Mouse (Mus musculus) lung, adult 2 months (tissue): ENCODE results near the gene Btk. TPM values are rescaled to one million over a fixed set of nuclear protein-coding genes. Genes with fewer than 3 reads are reported as not detected.

ENCODE experiments used
- DNase-seq: peaks from one replicate; pipeline ENCODE4 v3.0.0; 2022
- H3K4me1 ChIP-seq: fragments of 200-500 bp; 2 replicates; pipeline ENCODE4 v1.6.1; 2011; ENCODE audit warnings: low read length; ENCODE audit not compliant: control insufficient read depth, insufficient read depth
- H3K4me3 ChIP-seq: fragments of 200-500 bp; replicated peaks from 2 replicates; pipeline ENCODE3; 2011; ENCODE audit warnings: low read depth, mild to moderate bottlenecking, control low read depth, low read length; ENCODE audit errors: extremely low read depth
- CTCF ChIP-seq: fragments of 200-500 bp; IDR thresholded peaks from 2 replicates; pipeline ENCODE4 v1.5.1; 2011; ENCODE audit warnings: mild to moderate bottlenecking, low read length, control low read depth; ENCODE audit not compliant: insufficient read depth
- POLR2A ChIP-seq: fragments of 200-500 bp; IDR thresholded peaks from 2 replicates; pipeline ENCODE4 v1.6.1; 2011; ENCODE audit warnings: low read depth, mild to moderate bottlenecking, control low read depth, low read length, borderline replicate concordance; ENCODE audit errors: extremely low read depth
- WGBS: fragments of 180-500 bp; shearing (Covaris S2); methylation state at CpG from one replicate; pipeline ENCODE4 v1.1.7; 2018; 5-methylcytosine and 5-hydroxymethylcytosine counted together
- polyA plus RNA-seq: library from polyadenylated mRNA; depleted of rRNA; stranded (reverse); fragments of >200 nt; gene quantifications from 2 replicates; pipeline ENCODE4 v1.2.3, GENCODE M21; 2012; rRNA removed

Gene Btk
- polyA plus RNA-seq = 1.6 and 3.3 TPM in 2 replicates

DNA sequence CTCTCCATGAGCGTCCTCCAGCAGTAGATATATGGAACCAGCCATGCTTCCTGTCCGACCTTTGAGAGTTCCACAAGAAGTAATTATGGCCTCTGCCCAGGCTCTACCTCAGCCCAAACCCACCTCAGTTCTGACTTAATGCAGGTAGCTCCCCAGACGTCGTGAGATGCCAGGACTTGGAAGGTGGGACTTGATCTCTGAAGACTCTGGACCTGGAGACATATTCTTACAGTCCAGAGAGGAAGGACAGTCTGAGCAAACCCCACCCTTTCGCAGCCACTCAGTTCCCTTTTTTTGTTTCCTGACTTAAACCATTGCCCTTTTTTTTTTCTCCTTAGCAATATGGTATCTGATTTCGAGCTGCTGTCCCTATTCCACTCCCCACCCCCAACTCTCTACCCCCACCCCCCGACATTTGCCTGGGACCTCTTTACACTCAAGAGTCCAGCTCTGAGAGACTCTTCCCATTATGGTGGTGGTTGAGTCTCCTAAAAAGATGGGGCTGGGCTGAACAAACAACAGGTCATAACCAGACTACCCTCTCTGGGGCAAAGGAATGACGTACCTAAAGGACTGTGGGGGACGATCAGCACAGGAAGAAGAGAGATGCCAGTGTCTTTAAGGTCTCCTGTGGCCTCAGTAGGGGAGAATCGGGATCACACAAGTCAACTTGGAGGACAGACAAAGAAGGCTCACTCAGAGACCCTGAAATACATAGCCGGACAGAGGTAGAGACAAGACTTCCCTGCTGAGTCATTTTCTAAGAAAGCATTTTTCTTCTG lies at the start of gene Btk:
Gene Btk (minus strand): TSS at position 683 of the 782 bp plus-strand sequence.
- Histone ChIP-seq H3K4me1 (no peaks in the 10 kb centered on the region), H3K4me3 (peak within 1 kb of the TSS; percentile 41)
- TF ChIP-seq POLR2A = no peak
- TF ChIP-seq CTCF = no peak
- WGBS = 75% methylated on average over 11 of the region's 11 CpGs
- no peak for DNase-seq

DNA sequence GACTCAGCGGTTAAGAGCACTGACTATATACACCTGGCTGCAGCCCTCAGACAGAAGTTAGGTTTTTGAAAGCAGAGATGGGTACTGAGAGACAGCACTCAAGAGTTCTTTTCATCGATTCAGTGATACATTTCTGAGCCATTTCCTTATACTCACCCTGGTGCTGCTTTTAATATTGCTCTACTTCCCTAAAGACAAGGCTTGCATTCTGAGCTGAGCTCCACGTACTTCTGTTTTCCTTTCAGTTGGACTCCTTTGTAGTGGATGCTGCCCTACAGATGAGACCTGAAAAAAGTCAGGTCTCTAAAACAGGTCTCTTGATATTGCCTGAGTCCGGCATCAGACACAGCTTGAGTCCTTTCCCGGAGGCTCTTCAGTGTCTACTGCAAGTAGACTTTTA lies 49.3 kb upstream of the Btk start:
- 89% methylated on average over 5 of the region's 5 CpGs for WGBS
- no peak for TF ChIP-seq CTCF
- TF ChIP-seq POLR2A = no peak
- Histone ChIP-seq H3K4me1 (no peaks in the 10 kb centered on the region), H3K4me3 (no peak overlapping the region)
- no peak for DNase-seq

DNA sequence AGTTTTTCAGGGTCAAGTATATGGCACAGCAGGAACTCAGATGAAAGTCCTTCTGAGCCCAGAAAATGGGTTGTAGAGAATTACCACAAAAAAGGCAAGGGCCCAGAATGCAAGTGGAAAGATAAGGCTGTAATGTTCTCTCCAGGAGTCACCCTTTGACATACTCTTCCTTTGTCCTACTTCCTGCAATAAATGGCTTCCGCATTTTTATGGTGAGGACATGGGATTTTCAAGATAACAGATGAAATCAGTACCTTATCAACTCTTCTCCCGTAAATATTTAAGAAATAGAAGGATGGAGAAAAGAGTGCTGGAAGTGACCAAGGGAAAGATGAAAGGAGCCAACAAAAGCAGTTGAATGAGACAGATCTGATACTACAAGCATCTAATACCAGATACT lies 44.8 kb upstream of the Btk start:
- WGBS = 70% methylated on average over 2 of the region's 2 CpGs
- no peak for DNase-seq
- TF ChIP-seq POLR2A (no peak), CTCF (no peak)
- Histone ChIP-seq H3K4me1 (no peaks in the 10 kb centered on the region; the same call in 1 of the 2 replicates), H3K4me3 (no peak overlapping the region)

DNA sequence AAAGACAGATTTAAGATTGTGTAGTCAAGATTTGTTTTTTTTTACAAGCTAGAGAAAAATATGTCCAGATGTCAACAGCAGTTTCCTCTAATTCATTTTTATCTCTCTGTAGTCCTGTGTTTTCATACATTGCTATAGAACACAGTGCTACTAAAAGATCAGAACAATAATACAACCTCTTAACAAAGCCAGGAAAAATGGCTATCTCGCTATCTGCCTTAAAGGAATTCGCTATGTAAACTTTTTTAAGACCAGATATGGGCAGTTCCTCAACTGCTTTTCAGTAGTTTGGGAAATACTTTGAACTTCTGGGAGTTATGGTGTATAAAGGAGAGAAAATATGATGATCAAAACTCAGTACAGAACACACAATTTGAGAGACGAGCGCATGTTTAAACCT lies 40.0 kb upstream of the Btk start:
- 63% methylated on average over 4 of the region's 4 CpGs for WGBS
- no peak for DNase-seq
- TF ChIP-seq CTCF (no peak), POLR2A (no peak)
- H3K4me3 ChIP-seq = no peak overlapping the region
- H3K4me1 ChIP-seq = no peaks in the 10 kb centered on the region; the same call in 1 of the 2 replicates

DNA sequence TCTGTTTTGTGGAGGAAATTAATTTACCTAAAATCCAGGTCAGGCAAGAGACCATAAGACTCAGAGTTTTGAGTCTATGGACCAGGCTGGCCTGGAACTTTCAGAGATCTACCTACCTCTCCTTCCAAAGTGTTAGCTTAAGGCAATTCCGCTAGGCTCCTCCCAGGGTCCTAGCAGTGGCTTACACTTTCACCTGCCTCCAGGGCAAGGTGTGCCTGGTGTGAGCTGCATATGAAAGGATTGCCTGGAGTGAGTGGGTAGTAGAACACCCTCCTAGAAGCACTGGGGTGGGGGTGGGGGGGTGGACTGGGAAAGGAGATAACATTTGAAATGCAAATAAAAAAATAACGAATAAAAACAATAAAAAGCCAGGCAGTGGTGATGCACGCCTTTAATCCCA lies 38.3 kb upstream of the Btk start:
- no peak overlapping the region for H3K4me3 ChIP-seq
- WGBS = 74% methylated on average over 3 of the region's 3 CpGs
- TF ChIP-seq CTCF (no peak), POLR2A (no peak)
- no peaks in the 10 kb centered on the region for H3K4me1 ChIP-seq
- no peak for DNase-seq

DNA sequence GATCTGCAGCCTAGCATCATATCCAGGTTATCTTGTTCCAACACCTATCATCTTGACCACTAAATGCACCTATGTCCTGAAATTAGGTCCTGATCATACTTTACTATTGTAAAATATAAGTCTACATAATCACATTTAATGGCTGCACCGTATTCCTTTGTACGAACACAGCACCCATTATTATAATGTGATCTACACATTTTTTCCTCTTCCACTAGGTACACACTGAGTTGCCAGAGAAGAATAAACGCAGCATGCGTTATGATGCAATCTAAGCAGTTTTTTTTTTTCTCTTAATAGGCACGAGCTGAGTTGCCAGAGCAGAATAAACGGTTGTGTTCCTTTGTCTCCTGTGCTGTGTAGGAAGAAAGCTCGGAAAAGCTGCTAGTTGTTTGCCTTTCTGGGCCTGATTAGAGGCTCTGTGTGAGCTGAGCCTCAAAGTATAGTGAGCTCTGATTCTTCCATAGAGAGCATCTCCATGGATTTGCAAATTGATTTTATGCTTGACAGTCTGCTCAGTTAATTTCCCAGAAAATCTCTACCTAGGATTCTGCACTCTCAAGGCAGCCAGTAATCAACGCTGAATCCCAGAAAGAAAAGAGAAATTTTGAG lies 37.0 kb upstream of the Btk start:
- Histone ChIP-seq H3K4me3 (no peak overlapping the region), H3K4me1 (no peaks in the 10 kb centered on the region)
- TF ChIP-seq CTCF (no peak), POLR2A (no peak)
- no peak for DNase-seq
- 50% methylated on average over 8 of the region's 8 CpGs for WGBS

DNA sequence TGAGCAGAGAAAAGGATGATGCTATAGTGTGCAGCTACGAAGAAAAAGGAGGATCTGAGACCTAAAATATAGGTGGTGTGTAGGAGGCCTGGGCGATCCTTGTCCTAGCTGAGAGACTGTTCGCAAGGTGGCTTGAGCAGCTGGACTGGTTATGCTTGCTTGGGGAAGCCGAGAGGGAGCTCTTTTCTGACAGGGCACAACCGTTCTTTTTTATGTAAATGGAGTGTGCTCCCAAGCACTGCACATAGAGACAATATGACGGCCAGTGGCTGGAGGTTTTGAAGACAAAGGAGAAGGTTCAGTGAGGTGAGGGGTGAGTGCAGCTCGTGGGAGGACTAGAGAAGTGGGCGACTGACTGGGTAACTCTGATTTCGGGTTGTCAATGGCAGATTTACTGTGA lies 36.3 kb upstream of the Btk start:
- Histone ChIP-seq H3K4me1 (no peaks in the 10 kb centered on the region), H3K4me3 (no peak overlapping the region)
- DNase-seq = no peak
- TF ChIP-seq POLR2A (no peak), CTCF (no peak)
- 66% methylated on average over 9 of the region's 9 CpGs for WGBS

DNA sequence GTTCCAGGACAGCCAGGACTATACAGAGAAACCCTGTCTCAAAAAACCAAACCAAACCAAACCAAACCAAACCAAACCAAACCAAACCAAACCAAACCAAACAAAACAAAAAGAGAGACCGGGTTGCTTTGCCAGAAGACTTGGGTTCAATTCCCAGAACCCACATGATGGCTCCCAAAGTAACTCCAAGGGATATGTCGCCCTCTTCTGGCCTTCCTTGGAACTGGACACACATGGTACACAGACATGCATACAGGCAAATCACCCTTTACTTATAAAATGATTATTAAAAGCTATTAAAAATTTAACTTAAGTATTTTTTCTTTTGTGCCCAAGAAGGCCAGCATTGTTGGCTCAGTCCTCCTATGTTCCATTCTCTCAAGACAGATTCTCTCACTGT lies 30.9 kb upstream of the Btk start:
- peak; percentile 10 for DNase-seq
- Histone ChIP-seq H3K4me1 (no peaks in the 10 kb centered on the region), H3K4me3 (no peak overlapping the region)
- 63% methylated on average over 2 of the region's 2 CpGs for WGBS
- TF ChIP-seq CTCF = no peak
- no peak for TF ChIP-seq POLR2A

DNA sequence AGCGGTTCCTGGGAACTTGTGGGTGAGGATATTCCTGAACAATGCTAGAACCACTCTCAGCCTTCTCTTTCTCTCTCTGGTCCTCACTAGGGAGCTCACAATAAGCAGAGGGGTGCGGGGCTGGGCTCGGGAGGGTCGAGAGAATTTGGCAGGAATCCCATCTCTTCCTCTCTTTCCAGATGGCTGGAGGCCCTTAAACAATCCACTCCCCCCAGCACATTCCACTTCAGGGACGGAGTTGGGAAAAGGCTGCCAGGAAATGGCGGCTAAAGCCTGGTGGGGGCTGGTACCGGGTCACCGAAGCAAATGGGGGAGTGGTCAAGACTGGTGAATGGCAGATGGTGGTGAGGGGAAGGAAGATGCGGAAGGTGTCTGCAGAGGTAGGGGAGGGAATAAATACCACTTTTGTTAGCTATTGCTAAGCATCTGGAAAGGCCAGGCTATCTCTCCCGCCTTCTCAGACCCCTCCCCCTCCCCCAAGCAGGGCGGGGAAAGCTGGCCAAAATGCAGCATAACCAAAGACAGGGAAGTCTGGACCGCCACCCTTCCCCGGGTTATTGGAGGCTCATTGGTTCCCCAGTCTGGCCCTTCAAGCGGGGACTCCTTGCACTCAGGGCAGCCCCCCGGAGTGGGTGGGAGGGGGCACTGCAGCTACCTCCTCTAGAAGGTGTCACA lies 29.1 kb upstream of the Btk start:
- peak overlapping the region; percentile 62 for H3K4me3 ChIP-seq
- peak; percentile 48 for DNase-seq
- TF ChIP-seq CTCF = no peak
- TF ChIP-seq POLR2A = no peak
- 24% methylated on average over 15 of the region's 15 CpGs for WGBS
- H3K4me1 ChIP-seq = no peaks in the 10 kb centered on the region

DNA sequence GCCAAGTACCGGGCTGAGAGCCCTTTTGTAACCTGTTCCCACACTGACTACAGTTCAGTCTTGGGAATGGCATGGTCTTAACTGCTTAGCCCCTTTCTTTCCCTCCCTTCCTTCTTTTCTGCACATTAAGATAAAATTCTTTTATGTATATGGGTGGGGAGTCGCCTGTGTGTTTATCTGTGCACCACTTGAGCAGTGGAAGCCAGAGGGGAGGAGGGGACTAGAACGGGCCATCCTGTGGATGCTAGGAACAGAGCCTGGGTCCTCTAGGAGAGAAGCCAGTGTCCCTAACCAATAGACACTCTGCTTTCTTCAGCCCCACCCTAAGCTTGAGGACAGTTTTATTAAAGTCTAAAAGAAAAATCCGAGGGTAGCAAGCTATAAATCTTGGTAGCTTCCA lies 27.6 kb upstream of the Btk start:
- Histone ChIP-seq H3K4me3 (no peak overlapping the region), H3K4me1 (no peaks in the 10 kb centered on the region)
- no peak for DNase-seq
- WGBS = 60% methylated on average over 4 of the region's 4 CpGs
- no peak for TF ChIP-seq CTCF
- TF ChIP-seq POLR2A = no peak
